Mouse (Mus musculus): ENCODE data around the gene Mov10l1.

The Mov10l1 gene

GRCm38 (mm10) chr15:89074613-89075477, 92.1 kb downstream of the Mov10l1 start, which contains the start of gene Trabd:
Gene Trabd, plus strand, starts transcription at chr15:89075124.
- no peak for DNase-seq (ENCODE audit: low read depth, low spot score)

GRCm38 (mm10) chr15:89075478-89076147, 92.9 kb downstream of the Mov10l1 start:
- no peak for DNase-seq (ENCODE audit: low read depth, low spot score)

GRCm38 (mm10) chr15:89076156-89076731, 93.5 kb downstream of the Mov10l1 start:
- DNase-seq (ENCODE audit: low read depth, low spot score) = no peak

- DNase-seq (ENCODE audit: low read depth, low spot score) = no peak
Measured at GRCm38 (mm10) chr15:89078208-89078836, 95.6 kb downstream of the Mov10l1 start.

GRCm38 (mm10) chr15:89083906-89084305, 101.2 kb downstream of the Mov10l1 start:
- DNase-seq (ENCODE audit: low read depth, low spot score) = no peak

GRCm38 (mm10) chr15:89084826-89085225, 102.1 kb downstream of the Mov10l1 start:
- no peak for DNase-seq (ENCODE audit: low read depth, low spot score)

- no peak for DNase-seq (ENCODE audit: low read depth, low spot score)
Measured at GRCm38 (mm10) chr15:89088607-89089247, 106.0 kb downstream of the Mov10l1 start, which contains the start of gene Selenoo. Gene Selenoo, plus strand, starts transcription at chr15:89089084.

GRCm38 (mm10) chr15:89089248-89090051, 106.7 kb downstream of the Mov10l1 start:
- DNase-seq (ENCODE audit: low read depth, low spot score) = no peak

GRCm38 (mm10) chr15:89090662-89091061, 108.0 kb downstream of the Mov10l1 start:
- DNase-seq (ENCODE audit: low read depth, low spot score) = no peak

- DNase-seq (ENCODE audit: low read depth, low spot score) = no peak
Measured at GRCm38 (mm10) chr15:89092181-89092580, 109.5 kb downstream of the Mov10l1 start.

GRCm38 (mm10) chr15:89097450-89097849, 114.7 kb downstream of the Mov10l1 start:
- no peak for DNase-seq (ENCODE audit: low read depth, low spot score)

GRCm38 (mm10) chr15:89098616-89099015, 115.9 kb downstream of the Mov10l1 start:
- no peak for DNase-seq (ENCODE audit: low read depth, low spot score)

GRCm38 (mm10) chr15:89100823-89101222, 118.1 kb downstream of the Mov10l1 start:
- no peak for DNase-seq (ENCODE audit: low read depth, low spot score)

GRCm38 (mm10) chr15:89102646-89103045, 119.9 kb downstream of the Mov10l1 start:
- DNase-seq (ENCODE audit: low read depth, low spot score) = no peak

- no peak for DNase-seq (ENCODE audit: low read depth, low spot score)
Measured at GRCm38 (mm10) chr15:89103921-89104320, 121.2 kb downstream of the Mov10l1 start.

GRCm38 (mm10) chr15:89104425-89104824, 121.7 kb downstream of the Mov10l1 start:
- no peak for DNase-seq (ENCODE audit: low read depth, low spot score)
